Mouse (Mus musculus) lung, embryonic 15.5 days (tissue): ENCODE measurements around the gene Ints13. TPM values are rescaled to one million over a fixed set of nuclear protein-coding genes. Genes with fewer than 3 reads are reported as not detected.
"Not testable (repeated sequence)": the region's sequence is repeated elsewhere in the genome, so short reads cannot be mapped to it uniquely, and the experiment has no call there.

ENCODE experiments used
- ATAC-seq: fragments of 200-750 bp; cut with Nextera tagmentation; 2 replicates; pipeline ENCODE4 v1.8.0; 2017; ENCODE audit warnings: moderate number of reproducible peaks, borderline replicate concordance; ENCODE audit not compliant: low FRiP score, low TSS enrichment; ENCODE audit errors: extremely low read depth
- H3K27ac ChIP-seq: fragments of 300-500 bp; sonication (generic); 2 replicates; pipeline ENCODE4 v1.5.1; 2015; ENCODE audit warnings: moderate library complexity, mild to moderate bottlenecking, inconsistent platforms
- H3K27me3 ChIP-seq: fragments of 300-500 bp; sonication (generic); 2 replicates; pipeline ENCODE4 v1.6.1; 2015; ENCODE audit warnings: inconsistent platforms
- H3K36me3 ChIP-seq: fragments of 300-500 bp; sonication (generic); 2 replicates; pipeline ENCODE4 v1.6.1; 2015; ENCODE audit warnings: inconsistent platforms
- H3K4me1 ChIP-seq: fragments of 300-500 bp; sonication (generic); 2 replicates; pipeline ENCODE4 v1.6.1; 2015; ENCODE audit warnings: inconsistent platforms
- H3K4me2 ChIP-seq: fragments of 300-500 bp; sonication (generic); 2 replicates; pipeline ENCODE4 v1.6.1; 2015; ENCODE audit warnings: inconsistent platforms, mild to moderate bottlenecking, moderate library complexity
- H3K4me3 ChIP-seq: fragments of 300-500 bp; sonication (generic); 2 replicates; pipeline ENCODE4 v1.5.1; 2015; ENCODE audit warnings: mild to moderate bottlenecking, inconsistent platforms
- H3K9ac ChIP-seq: fragments of 300-500 bp; sonication (generic); 2 replicates; pipeline ENCODE4 v1.6.1; 2015; ENCODE audit warnings: inconsistent platforms
- H3K9me3 ChIP-seq: fragments of 300-500 bp; sonication (generic); 2 replicates; pipeline ENCODE4 v1.6.1; 2016; ENCODE audit warnings: inconsistent platforms
- WGBS: fragments of 180-500 bp; shearing (Covaris S2); methylation state at CpG from one replicate; pipeline ENCODE4 v1.1.7; 2015; 5-methylcytosine and 5-hydroxymethylcytosine counted together
- polyA plus RNA-seq: library from polyadenylated mRNA; unstranded; fragments of >200 nt; fragmentation: Nextera tagmentation; extraction: Ambion mirVana; gene quantifications from 2 replicates; pipeline ENCODE4 v1.2.1, GENCODE M21; 2015

The Ints13 gene
- polyA plus RNA-seq, 1 experiment from 2014 or later = 77.9 TPM

DNA sequence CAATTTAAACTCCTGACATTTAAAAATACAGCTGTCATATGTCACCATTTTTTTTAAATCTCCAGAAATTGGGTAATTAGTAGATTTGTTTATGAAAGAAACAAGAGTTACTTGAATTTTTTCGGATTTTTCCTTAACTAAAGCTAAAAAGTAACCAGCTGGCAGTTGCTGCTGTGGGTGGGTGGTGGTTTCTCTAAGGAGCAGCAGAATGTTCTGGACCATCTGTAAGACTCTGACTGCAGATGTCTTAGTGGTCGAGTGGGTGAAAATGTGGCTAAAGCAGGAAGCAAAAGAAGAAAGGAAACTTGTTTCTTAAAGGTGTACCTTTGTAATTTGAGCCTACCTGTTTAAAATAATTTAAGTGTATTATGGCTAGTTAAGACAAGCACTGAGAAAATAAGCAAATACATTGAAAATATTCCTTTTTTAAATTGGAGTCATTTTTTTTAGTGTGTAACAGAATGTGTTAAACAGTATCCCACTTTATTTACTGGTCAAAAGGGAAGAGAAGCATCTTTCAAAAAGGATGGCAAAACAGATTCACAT, 2.8 kb upstream of the Ints13 start:
- Histone ChIP-seq H3K4me2 (peak overlapping the region; percentile 10; the same call in 1 of the 2 replicates), H3K4me3 (no peak overlapping the region)

DNA sequence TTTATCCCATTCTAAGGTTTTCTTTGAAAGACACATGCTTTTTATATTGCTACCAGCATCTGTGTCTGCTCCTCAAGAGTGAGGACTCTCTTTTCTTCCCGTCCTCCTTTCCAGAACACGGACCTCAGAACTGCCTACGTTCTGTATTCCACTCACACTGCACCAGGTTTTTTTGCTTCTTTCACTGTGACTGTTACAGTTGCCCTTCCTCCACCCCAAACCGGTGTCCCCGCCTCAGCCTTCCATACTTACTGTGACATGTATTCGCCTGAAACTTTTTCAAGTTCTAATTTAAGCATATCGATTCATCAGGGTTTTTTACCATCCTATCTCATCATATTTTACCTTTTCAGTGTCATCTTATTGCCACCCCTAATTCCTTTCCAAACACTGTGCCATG, 951 bp upstream of the Ints13 start:
- no peaks in the 10 kb centered on the region for H3K36me3 ChIP-seq
- H3K4me2 ChIP-seq = peak overlapping the region; percentile 66
- H3K27me3 ChIP-seq = no peaks in the 10 kb centered on the region
- H3K4me3 ChIP-seq = peak overlapping the region; percentile 81
- H3K27ac ChIP-seq = peak overlapping the region; percentile 98
- H3K9me3 ChIP-seq = no peaks in the 10 kb centered on the region
- peak overlapping the region; percentile 89 for H3K9ac ChIP-seq
- H3K4me1 ChIP-seq = peaks cover 22% of the 10 kb centered on the region
- ATAC-seq = no peak
- 6% methylated on average over 7 of the region's 7 CpGs for WGBS

More for the DNA sequence above, 2.8 kb upstream of the Ints13 start:
- H3K36me3 ChIP-seq = peaks cover under 1% of the 10 kb centered on the region; the same call in 1 of the 2 replicates
- no peak overlapping the region for H3K27ac ChIP-seq
- peaks cover 22% of the 10 kb centered on the region for H3K4me1 ChIP-seq
- no peak for ATAC-seq
- WGBS = 13% methylated on average over 2 of the region's 2 CpGs
- H3K9ac ChIP-seq = no peak overlapping the region
- no peaks in the 10 kb centered on the region for H3K9me3 ChIP-seq
- no peaks in the 10 kb centered on the region for H3K27me3 ChIP-seq

DNA sequence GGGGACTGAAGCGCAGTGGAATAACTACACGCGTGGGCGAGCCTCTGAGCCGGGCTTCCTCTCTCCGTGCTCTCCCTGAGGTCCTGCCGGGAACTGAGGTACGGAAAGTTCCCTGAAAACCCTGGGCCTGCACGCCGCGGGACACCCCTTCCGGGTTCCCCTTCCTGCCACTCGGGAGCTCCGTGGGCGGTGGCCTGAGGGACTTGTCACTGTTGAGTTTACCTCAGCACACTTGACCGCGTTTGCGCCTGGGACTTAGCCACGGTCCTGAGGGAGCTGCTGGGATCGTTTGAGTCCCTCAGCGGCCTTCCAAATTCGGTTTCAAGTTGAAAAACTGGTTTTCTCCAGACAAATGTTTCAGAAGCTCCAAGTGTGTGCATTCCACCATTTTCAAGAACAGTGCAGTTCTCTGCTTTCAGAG, 486 bp upstream of the Ints13 start:
- Histone ChIP-seq H3K4me2 (peak overlapping the region; percentile 66), H3K27ac (peak overlapping the region; percentile 98), H3K36me3 (no peaks in the 10 kb centered on the region), H3K4me3 (peak overlapping the region; percentile 81), H3K9ac (peak overlapping the region; percentile 89), H3K9me3 (no peaks in the 10 kb centered on the region), H3K27me3 (no peaks in the 10 kb centered on the region), H3K4me1 (peaks cover 22% of the 10 kb centered on the region)
- peak; percentile 50 for ATAC-seq
- under 1% methylated on average over 22 of the region's 22 CpGs for WGBS

DNA sequence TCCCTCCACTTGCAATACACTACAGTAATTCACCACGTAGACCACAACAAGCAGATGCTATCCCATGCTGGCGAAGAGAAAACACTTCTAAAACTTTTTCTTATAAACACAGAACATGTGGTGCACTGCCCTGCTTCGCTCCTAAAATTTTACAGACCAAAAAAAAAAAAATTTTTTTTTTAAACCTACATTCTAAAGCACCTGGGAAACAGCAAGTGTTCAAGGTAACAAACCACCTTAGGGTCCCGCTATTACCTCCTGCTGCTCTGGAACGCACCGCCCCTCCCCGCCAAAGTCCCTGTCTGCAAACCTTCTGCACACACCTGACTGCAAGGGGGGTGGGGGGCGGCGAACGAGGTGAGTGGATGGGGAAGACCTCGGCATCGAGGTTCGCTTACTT, 732 bp downstream of the Ints13 start, which contains the start of gene Fgfr1op2:
Fgfr1op2 (plus strand) TSS at position 301 of the 400 bp plus-strand sequence.
- WGBS = under 1% methylated on average over 13 of the region's 13 CpGs

DNA sequence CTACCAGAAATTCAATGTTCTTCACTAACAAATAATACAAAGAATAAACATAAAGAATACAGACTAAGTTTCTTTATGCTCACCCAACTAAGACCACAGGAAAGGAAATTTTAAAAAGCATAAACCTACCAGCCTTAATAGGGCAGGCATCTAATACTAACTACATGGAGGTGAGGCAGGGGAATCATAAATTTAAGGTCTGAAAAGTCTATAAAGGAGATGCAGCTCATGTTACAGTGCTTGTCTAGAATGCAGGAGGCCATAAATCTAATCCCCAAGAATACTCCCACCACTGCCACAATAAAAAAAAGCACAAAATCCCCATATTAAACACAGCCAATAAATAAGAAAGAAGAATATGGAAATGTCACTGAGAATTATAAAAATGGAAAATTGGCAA, 5.6 kb downstream of the Ints13 start:
- Histone ChIP-seq H3K4me1 (peaks cover 7% of the 10 kb centered on the region), H3K27me3 (no peaks in the 10 kb centered on the region), H3K4me3 (no peak overlapping the region), H3K36me3 (peaks cover 10% of the 10 kb centered on the region; the same call in 1 of the 2 replicates), H3K9ac (no peak overlapping the region), H3K9me3 (no peaks in the 10 kb centered on the region), H3K4me2 (no peak overlapping the region), H3K27ac (no peak overlapping the region)
- ATAC-seq = no peak

More for the DNA sequence above, 732 bp downstream of the Ints13 start, which contains the start of gene Fgfr1op2:
- Histone ChIP-seq H3K4me3 (peak within 1 kb of the TSS; percentile 81), H3K27me3 (no peaks in the 10 kb centered on the region), H3K9ac (peak within 1 kb of the TSS; percentile 89), H3K27ac (peak within 1 kb of the TSS; percentile 98), H3K4me1 (peaks cover 17% of the 10 kb centered on the region), H3K9me3 (no peaks in the 10 kb centered on the region), H3K36me3 (no peaks in the 10 kb centered on the region), H3K4me2 (peak within 1 kb of the TSS; percentile 66)
- ATAC-seq = no peak

DNA sequence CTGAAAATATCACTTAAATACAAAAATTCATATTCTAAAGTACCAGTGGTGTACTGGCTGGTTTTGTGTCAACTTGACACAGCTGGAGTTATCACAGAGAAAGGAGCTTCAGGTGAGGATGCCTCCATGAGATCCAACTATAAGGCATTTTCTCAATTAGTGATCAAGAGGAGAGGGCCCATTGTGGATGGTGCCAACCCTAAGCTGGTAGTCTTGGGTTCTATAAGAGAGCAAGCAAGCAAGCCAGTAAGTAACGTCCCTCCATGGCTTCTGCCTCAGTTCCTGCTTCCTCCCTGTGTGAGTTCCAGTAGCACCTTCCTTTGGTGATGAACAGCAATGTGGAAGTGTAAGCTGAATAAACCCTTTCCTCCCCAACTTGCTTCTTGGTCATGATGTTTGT, 15.2 kb downstream of the Ints13 start:
- H3K4me3 ChIP-seq, H3K9ac ChIP-seq, H3K27me3 ChIP-seq, H3K9me3 ChIP-seq, ATAC-seq, H3K4me1 ChIP-seq, H3K27ac ChIP-seq, H3K4me2 ChIP-seq: not testable (repeated sequence)
- 74% methylated on average over 1 of the region's 1 CpGs for WGBS
- peaks cover 44% of the 10 kb centered on the region for H3K36me3 ChIP-seq

DNA sequence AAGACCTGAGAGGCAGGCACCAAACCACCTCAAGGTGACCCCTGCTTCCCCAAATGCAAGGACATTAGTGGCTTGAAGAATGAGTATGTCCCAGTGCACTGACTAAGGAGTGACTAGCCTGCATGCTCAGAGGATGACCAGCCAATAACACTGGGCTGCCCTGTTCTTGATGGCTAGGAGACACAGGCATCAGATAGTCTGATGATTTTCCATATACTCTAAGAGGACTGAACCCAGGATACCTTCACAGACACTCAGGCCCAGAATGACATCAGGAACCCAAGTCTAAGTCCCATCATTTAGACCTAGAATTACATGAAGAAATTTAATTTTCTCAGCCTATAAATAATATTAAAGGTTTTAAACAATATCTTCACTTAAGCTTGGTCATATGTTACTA, 26.3 kb downstream of the Ints13 start:
- Histone ChIP-seq H3K9ac (no peak overlapping the region), H3K27ac (no peak overlapping the region), H3K9me3 (no peaks in the 10 kb centered on the region), H3K4me2 (no peak overlapping the region), H3K4me3 (no peak overlapping the region), H3K4me1 (no peaks in the 10 kb centered on the region), H3K27me3 (no peaks in the 10 kb centered on the region), H3K36me3 (peaks cover 79% of the 10 kb centered on the region)
- ATAC-seq = no peak

DNA sequence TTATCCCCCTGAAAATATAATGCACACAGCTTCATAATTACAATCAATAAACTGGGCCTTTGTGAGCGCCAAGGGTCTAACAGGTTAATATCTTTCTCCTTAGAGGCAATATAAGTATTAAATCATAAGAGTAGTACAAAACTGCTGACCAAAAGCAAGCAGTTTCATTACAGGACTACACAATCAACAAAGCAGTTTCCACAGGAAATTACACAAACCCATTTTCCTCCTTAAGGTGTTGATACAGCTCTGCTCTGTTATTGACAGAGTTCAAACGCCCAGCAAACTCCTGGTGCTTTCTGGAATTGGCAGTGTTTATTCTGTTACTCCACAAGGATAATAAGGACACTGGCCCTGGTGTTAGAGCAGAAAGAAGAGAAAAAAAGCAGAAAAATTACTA, 27.2 kb downstream of the Ints13 start:
- no peak overlapping the region for H3K4me3 ChIP-seq

DNA sequence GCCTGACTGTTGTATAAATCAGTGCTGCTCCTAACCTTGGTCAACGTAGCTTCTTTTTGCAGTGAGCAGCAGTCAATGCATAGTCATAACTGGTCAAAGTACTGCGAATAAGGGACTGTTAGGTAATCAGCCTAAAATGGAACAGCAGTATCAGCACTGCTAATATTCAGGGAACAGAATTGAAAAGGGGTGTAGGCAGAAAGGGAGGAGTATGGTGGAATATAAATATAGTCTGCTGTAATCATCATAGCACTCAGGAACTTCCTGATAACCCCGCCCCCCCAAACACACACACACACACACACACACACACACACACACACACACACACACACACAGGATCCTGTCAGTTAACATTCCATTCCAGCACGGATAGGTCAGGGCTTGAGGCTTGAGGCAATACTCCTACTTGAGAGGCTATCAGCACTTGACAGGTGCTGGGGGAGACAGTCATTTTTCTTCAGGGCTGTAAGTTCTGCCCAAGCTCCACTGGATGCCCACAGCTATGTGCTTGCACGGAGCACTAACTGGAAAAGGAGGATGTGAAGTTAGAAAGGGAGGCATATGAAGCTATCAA, 32.3 kb downstream of the Ints13 start:
- Histone ChIP-seq H3K9me3 (no peaks in the 10 kb centered on the region), H3K4me2 (no peak overlapping the region), H3K4me1 (no peaks in the 10 kb centered on the region), H3K36me3 (peaks cover 28% of the 10 kb centered on the region), H3K9ac (no peak overlapping the region), H3K27ac (no peak overlapping the region), H3K27me3 (no peaks in the 10 kb centered on the region), H3K4me3 (no peak overlapping the region)
- ATAC-seq = peak; percentile 39; the same call in 1 of the 2 replicates
- 72% methylated on average over 5 of the region's 5 CpGs for WGBS

More for the DNA sequence above, 27.2 kb downstream of the Ints13 start:
- no peak for ATAC-seq
- no peaks in the 10 kb centered on the region for H3K27me3 ChIP-seq
- no peaks in the 10 kb centered on the region for H3K9me3 ChIP-seq
- 79% methylated on average over 2 of the region's 2 CpGs for WGBS
- H3K36me3 ChIP-seq = peaks cover 71% of the 10 kb centered on the region
- no peak overlapping the region for H3K4me2 ChIP-seq
- no peak overlapping the region for H3K9ac ChIP-seq
- no peaks in the 10 kb centered on the region for H3K4me1 ChIP-seq
- H3K27ac ChIP-seq = no peak overlapping the region

DNA sequence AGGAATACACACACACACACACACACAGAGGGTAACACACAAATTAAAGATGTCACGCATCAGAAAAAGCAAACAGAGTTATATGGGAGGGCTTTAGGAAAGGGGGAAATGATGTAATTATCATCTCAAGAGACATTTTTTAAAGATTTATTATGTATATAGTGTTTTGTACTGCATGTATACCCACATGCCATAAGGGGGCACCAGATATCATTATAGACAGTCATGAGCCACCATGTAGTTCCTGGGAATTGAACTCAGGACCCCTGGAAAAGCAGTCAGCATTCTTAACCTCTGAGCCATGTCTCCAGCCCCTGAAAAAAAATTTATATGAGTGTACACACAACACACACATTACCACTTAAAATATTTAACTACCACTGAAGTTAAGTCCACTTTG, 33.0 kb downstream of the Ints13 start:
- WGBS = 92% methylated on average over 1 of the region's 1 CpGs
- H3K36me3 ChIP-seq = peaks cover 20% of the 10 kb centered on the region
- H3K27ac ChIP-seq = no peak overlapping the region
- H3K9ac ChIP-seq = no peak overlapping the region
- H3K27me3 ChIP-seq = no peaks in the 10 kb centered on the region
- H3K4me3 ChIP-seq = no peak overlapping the region
- no peak overlapping the region for H3K4me2 ChIP-seq
- no peaks in the 10 kb centered on the region for H3K4me1 ChIP-seq
- H3K9me3 ChIP-seq = no peaks in the 10 kb centered on the region
- no peak for ATAC-seq

DNA sequence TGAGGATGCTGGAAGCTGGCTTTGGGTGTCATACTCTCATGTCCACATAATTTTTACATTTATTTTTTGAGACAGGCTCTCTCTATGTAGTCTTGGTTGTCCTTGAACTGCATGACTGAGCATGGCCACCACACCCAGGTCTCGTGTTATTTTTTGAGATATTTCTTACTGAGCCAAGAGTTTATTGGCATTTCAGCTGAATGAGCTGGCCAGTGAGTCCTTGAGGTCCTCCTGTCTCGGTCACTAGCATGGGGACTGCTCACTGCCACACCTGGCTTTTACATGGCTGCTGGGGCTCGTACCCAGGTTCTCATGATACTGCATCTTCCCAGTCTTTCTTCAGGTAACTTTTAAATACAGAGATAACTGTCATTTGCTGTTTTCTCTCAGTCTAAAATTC, 37.2 kb downstream of the Ints13 start:
- Histone ChIP-seq H3K4me3 (no peak overlapping the region), H3K27me3 (no peaks in the 10 kb centered on the region), H3K36me3 (no peaks in the 10 kb centered on the region), H3K4me2 (no peak overlapping the region), H3K9me3 (no peaks in the 10 kb centered on the region), H3K27ac (no peak overlapping the region), H3K4me1 (no peaks in the 10 kb centered on the region; the same call in 1 of the 2 replicates), H3K9ac (no peak overlapping the region)
- 94% methylated on average over 3 of the region's 3 CpGs for WGBS
- no peak for ATAC-seq

DNA sequence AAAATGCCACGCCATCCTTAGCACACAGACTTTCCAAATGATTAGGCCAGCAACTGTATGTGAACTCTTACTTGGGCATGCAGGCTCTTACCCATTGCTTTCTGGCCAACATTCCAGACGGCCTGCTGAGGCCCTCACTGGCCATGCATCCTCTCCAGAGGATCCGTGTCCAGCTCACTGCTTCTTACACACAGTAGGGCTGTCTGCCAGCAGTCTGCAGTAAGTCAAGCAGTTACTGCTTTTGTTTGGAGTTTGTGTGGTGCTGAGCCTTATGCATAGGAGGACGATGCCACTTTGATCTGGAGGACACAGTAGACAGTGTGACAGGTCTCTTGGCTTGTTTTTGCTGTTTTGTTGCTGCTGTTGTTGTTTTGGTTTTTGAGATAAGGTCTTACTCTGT, 39.0 kb downstream of the Ints13 start:
- 41% methylated on average over 4 of the region's 4 CpGs for WGBS

More for the DNA sequence above, 39.0 kb downstream of the Ints13 start:
- no peaks in the 10 kb centered on the region for H3K27me3 ChIP-seq
- H3K4me1 ChIP-seq = no peaks in the 10 kb centered on the region; the same call in 1 of the 2 replicates
- no peak overlapping the region for H3K9ac ChIP-seq
- H3K36me3 ChIP-seq = no peaks in the 10 kb centered on the region
- ATAC-seq = no peak
- H3K9me3 ChIP-seq = no peaks in the 10 kb centered on the region
- no peak overlapping the region for H3K4me2 ChIP-seq
- no peak overlapping the region for H3K4me3 ChIP-seq
- no peak overlapping the region for H3K27ac ChIP-seq
